Mouse (Mus musculus) fibroblast of lung, adult 2 months (primary cell): Measurements from ENCODE around the gene Prune2.
A peak's percentile ranks its signal among the peaks of the same experiment; 100 is the strongest.

ENCODE experiments used
- DNase-seq: peaks from one replicate; pipeline ENCODE4 v3.0.0-alpha.2; 2011; ENCODE audit warnings: low read depth

The Prune2 gene

DNA sequence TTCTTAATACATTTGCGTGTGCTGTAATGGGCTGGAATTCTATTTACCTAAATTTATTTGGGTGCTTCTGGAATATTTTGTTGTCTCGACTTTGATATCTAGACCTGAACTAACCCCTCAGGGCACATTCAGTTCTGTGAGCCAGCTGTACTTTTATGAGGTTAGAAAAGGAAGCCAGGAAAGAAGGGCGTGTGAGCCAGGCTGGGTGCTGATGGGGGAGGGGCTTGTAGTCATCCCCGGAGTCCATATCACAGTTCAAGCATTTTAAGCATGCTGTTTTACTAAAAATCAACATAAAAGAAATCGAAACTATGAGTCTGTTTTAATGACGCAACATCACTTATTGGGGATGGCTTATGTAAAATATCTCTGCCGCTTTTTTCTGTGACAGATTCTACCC lies 42.0 kb downstream of the Prune2 start:
- DNase-seq: no peak

DNA sequence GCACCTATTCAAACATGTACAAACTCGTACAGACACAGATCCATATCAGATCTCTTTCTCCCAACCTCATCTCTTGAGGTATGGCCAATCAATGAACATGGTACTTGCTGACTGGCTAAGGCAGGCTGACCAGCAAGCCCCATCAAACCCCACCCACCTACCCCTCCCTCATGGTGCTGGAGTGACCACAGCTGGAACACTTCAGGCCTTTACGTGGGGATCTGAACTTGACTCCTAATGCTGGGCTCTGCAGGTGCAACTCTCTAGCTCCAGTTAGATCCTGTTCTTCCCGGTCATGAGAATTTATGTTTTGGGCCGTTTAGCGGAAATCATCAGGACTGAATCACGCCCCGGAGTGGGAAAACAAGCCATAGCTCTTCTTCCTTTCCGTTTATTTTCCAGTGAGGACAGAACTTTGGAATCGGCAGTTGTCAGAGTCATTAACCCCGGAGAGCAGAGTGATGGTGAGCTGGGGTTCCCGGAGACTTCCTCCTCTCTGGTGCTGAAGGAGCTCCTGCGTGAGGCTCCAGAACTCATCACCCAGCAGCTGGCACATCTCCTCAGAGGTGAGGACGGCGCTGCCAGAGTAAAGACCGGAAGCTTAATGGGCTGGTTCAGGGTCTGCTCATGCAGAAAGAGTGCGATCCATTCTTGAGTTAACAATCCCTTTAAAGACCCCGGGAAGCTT lies 50.4 kb downstream of the Prune2 start:
- no peak for DNase-seq

DNA sequence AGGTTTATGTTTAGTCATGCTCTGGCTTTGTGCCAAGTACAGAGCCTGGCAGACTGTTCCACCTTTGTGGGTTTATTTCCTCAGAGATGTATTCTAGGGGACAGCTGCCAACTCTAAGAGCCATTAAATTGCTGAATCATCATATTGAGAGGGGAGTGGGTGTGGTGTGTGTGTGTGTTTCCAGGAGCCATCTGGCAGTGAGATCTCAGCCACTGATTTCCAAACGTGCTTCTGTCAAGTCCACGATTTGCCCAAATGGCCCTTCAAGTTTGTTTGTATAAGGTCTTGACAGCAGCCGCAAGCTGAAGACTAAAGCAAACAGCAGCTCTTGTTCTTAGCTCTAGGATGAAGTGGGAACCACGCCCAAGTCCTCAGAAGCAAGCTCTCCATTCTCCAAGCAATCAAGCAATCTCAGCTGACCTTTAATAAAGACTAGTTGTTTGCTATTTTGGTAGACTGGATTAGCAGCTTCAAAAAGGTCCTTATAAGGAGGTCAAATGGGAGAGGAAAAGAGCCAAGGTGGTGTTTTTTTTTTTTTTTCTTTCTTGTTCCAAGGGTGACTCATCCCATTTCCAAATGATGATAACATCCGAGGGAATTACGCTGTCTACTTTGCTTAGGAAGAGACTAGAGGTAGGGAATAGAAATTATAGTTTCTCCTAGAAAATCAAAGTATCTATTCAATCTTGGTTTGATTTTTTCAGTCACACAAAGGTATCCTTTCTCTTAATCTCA lies 55.5 kb downstream of the Prune2 start:
- DNase-seq: peak; percentile 64

DNA sequence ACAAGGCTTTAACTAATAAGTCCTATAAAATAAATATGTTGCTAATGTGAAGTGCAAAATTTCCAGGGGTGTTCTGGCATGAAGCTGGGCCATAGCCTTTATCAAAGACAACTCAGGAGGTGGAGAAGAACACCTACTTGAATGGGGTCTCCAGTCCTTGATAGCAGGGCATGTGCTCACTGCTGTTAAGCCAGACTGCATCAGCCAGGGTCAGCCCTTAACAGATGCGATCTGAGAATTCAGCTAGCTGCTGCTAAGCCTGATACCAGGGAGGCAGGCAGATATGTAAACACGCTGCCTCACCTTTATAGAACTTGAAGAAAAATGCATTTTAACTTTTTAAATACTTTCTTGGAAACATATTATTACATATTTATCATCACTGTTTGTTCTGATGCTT lies 57.2 kb downstream of the Prune2 start:
- DNase-seq: no peak

DNA sequence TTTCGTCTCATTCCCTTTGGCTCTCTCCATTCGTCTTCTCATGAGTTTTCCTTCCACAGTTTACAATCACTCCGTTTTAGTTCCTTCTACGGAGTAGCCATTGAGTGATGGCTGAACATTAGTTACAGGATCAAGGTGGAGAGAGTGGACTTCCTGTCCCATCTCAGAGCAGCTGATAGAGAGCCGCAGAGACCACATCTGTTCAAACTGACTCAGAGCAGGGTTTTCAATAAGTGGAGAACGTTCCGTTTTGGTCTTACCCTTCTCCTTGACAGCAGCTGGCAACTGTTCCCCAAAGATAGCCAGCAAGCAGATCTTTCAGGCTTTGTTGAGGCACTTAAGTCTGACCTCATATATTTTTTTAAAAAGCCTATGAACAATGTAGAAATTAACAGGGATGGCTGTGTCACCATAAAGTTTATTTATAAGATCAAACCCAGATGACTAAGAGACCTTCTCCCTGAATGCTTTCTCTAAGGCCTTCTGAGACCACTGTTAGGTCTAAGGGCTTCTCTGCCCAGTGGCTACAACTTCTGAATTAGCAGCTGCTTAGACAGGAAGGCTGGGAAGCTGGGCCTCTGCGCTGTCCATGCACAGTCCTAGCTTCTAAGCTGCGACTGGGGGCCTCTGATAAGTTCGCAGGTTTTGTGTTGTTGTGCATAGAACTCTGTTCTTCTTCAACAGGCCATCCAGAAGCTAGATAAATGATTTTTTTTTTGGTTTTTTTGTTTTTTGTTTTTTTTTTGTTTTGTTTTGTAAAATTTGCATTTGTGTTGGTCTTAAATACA lies 58.6 kb downstream of the Prune2 start:
- no peak for DNase-seq

DNA sequence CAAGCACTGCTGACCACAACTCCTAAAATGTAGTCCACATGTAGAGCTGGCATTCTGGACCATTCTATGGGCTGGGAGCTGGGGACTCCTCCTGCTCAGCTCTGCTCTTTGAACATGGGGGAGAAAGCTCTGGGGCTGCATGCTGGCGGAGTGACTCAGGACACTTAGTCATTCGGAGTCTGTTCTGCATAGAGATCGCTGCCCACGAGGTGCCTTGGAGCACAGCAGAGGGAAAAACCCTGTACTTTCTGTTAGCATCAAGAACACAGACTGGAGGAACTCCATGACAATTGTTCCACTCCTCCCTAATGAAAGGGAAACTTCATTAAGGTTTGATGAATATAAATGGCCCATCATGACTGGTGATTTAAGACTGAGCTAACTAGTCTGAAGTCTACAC lies 68.8 kb downstream of the Prune2 start:
- DNase-seq: peak; percentile 44

DNA sequence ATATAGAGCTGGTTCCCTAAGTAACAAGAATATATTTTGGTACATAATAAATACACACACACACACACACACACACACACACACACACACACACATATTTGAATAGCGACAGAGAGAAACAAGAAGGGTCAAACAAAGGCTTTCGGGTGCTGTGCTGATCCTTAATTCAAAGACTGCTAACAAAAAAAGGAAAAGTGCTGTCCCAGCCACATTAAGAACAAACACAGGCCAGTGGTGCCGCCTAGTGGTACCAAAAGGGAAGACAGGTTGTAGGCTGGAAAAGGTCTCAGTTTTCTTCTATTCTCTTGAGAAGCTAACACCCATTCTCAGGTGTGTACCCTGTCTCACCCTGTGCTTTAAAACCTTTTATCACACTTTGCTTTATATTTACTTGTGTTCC lies 74.4 kb downstream of the Prune2 start:
- no peak for DNase-seq

DNA sequence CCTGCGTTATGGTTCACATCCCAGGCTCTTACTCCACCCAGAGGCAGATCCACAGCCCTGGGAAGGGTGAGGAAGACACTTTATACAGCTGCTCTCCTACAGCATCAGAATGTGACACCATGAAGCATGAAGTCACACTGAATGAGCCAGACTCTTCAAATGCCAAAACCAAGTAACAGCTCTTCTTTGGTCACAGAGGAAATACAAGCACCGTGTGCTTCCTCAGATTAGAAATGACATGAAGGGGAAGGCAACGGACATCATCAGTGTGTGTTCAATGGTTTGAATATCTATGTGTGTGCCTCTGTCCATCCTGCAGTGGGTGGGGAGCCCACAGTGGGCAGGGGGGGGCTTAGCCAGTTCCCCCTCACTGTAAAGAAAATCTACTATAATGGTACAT lies 76.4 kb downstream of the Prune2 start:
- no peak for DNase-seq

DNA sequence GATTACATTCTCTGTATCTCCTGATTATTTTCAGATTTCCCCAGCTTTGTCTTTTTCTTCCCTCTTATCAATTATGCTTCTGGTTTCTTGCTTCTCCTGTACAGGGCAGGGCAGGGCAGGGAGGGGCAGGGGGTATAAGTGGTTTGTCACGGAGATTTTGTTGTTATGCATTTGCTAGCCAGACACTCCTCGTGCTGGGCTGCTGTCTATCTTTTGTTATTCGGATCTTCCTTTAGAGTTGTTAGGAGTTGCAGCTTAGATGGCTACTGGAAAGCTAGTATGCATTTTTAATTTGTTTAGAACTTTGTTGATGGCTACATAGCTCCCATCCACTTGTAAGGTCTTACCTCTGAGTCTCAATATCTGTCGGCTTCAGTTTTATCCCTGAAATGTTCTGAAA lies 91.0 kb downstream of the Prune2 start:
- no peak for DNase-seq

DNA sequence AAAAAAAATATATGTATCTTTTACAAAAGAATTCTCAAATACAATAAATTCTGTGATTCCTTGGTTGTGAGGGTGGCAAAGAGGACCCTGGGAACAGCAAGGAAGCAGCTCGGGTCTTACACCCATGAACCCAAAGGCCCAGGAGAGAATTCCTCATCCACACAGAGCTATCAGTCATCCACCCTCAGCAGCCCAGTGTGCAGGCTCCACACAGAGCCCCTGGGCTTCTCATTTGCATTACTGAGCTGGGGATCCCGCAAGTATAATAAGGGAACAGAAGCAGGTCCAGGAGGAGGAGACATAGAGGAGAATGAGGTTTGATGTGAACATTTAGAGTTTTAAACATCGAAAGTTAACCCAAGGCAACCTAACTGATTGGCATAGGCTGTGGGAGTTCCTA lies 100.0 kb downstream of the Prune2 start:
- DNase-seq: no peak

DNA sequence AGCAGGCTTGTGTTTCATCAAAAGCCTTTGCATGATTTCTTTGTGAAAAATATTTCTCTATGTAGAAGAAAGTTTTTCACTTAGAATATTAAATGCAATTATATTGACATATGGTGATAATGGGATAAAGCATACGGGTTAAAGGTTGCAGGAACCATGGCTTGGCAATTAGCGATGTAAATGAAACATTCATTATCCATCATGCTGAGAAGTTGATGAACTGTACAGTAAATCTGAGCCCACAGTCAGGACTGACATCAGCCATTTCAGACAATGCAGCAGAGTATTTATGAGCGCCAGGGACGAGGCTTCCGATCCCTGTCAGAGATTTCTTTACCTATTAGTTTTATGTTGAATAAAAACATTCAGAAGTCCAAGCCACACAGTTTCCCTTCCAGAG lies 104.2 kb downstream of the Prune2 start:
- no peak for DNase-seq

DNA sequence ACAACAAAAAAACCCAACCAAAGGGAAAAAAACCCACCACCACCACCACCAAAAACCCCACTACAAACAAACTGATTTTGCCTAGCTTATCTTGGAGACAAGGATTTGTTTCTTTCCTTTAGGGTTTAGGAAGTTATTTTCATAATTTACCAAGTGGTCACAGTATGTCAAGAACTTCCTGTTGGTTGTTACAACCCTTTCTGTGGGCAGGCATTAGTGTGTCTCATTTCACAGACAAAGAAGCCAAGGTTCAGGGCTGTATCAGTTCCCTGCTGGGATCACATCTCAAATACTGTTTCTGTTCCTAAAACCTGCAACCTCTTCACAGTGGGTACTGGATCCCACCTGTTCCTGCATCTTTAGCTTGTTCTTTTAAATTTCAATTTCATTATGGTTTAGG lies 108.5 kb downstream of the Prune2 start:
- DNase-seq: no peak

DNA sequence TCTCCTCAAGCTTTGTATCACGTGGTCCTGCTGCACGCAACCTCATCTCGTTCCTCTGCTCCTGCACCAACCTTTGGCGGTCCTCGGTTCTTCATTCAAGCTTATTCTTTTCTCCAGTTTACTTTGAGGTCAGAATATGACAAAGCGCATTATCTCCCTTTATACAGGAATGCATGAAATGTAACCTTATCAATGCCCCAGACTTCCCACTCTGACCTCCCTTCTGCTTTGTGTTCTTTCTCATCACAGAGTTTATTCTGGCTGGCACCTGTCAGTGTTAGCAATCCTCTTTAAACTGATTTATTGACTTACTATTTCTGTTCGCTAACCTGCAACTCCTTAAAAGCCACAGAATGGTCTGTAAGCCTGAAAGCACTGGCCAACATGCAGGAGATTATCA lies 113.1 kb downstream of the Prune2 start:
- no peak for DNase-seq

DNA sequence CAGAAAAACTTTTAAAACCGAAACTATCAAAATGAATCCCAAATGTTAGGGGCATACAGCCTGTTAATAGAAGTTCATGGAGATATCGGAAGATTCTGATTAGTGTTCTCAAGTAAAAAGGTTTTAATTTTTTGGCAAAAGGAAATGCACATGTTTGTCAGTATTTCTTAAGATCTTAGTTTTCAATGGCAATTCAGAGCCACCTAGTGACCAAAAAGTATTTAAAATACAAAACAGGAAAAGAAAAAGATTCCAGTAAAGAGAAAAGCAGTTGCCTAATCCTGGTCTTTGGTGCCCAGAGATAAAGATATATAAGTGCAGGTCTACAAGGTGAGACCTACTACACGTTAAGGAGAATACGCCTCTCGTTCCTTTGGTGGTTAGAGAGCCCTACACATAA lies 115.3 kb downstream of the Prune2 start:
- DNase-seq: no peak

DNA sequence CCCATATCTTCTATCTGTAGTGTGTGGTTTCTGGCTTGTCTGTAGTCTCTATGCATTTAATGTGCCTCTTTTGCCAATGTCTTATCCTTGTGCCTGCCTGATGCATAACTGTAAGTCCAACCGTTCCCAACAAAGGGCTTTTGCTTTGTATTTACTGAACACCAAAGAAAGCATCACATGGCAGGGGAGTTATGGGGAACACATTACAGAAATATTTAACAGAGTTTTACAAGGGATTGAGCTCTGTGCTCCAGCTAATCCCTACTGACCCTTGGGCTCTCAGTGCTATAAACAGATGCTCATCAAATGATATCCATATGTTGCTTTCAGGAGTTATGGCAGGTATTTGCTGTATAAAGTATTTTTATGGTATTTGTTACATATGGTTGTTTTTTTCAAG lies 116.3 kb downstream of the Prune2 start:
- DNase-seq: no peak

DNA sequence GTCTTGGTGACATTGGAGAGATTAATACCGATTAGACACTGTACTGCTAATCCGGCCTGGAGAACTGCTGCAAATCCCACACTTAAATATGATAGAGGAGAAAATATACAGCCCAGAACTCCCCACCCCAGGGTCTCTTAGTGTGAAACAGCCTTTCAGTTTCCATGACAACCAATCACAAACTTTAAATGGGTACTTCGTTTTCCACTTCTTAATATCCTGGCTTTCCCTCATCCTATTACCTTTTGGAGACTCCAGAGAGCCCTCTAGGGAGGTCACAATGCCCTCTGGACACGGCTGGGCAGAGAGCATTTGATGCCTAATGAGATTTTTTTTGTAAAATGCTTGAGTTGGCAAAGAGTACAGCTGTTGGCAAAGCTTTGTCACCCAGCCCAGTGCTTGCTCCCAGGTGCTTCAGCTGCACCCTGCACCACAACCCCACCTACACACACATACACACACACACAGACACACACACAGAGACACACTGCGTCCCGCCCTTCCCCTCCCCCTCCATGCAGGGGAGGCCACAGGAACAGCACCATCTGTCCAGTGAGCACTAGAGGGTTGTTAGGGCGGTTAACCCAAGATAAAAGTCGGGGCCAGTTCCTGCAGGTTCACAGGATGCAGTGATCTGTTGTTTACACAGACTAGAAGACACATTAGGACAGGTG lies 122.9 kb downstream of the Prune2 start:
- DNase-seq: no peak

DNA sequence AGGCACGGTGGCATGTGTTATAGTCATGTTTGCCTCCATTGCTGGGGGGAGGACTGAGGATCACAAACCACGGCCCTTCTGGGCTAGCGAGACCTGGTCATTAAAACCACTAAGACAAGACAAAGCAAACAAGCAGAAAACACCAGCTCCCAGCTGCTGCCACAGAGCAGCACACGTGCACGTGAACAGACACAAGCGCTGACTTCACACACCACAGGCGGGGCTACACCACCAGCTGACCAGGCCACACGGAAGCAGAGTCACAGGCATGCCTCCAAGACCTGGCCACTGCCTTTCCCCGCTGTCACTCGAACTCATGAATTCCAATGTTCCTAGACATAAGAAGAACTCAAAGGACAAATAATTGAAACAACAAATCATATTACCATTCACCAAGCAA lies 125.5 kb downstream of the Prune2 start:
- DNase-seq: no peak

DNA sequence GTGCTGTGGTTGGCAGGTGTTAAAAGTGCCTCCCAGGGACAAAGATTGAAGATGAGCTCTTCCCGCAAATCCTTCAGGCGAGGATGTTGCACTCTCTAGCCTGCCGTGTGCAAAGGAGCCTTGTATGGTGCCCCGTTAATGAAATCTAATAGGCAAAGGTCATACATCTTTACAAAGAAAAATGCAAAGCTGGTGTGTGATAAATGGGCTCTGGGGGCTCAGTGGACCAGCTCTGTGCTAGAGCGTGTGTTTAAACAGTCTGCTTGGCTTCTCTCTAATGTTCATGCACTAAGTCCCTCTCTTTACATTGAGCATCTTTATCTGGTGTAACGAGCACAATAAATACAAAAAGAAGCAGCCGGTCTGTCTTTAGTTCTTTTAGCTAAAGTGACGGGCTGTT lies 138.1 kb downstream of the Prune2 start:
- no peak for DNase-seq

DNA sequence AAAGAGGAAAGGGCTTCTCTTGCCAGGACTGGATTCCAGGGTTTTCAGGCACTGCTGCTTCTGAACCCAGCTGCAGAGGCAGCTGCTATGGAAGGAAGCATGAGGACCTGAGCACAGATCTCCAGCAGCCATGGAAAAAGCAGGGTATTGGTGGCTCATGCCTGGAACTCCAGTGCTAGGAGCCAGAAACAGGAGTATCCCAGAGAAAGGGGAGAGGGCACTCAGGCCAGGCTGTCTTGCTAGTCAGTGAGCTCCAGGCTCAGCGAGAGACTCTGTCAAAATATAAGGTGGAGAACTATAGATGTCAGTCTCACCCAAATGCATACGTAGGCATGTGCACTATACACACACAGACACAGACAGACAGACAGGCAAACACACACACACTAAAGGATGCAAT lies 140.4 kb downstream of the Prune2 start:
- DNase-seq: no peak

DNA sequence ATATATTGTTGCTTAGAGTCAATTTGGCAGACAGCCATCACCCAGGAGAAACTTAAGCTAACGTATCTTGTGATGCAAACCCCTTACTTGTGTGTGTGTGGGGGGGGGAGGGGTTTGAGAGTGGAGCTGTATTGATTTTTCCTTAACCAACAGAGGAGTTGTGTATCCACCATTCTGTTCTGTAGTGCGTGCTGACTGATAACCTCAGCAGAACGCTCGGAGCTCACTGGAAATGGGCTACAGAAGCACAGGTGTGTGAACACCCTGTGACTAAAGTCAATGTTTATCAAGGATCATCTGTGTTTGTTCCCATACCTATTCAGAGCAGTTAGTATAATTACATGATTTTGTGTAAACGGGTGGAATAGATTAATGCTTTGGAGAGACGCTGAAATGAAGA lies 141.3 kb downstream of the Prune2 start:
- DNase-seq: no peak

DNA sequence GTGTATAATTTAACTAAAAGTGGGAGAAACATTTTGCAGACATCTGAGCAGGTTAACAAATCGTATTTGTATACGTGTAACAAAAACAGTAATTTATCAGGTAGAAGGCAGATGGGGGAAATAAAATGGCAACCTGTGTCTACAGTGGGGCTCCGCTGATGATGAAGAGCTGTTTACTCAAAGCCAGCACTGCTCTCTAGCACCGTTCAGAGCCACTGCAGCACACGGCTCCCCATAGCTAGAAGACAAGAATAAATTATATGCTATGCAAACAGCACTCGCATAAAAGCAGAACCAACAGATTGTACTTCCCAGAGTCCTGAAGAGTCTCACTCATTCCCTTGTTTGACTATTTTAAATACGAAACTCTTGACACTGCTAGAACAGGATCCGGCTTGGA lies 152.9 kb downstream of the Prune2 start:
- no peak for DNase-seq

DNA sequence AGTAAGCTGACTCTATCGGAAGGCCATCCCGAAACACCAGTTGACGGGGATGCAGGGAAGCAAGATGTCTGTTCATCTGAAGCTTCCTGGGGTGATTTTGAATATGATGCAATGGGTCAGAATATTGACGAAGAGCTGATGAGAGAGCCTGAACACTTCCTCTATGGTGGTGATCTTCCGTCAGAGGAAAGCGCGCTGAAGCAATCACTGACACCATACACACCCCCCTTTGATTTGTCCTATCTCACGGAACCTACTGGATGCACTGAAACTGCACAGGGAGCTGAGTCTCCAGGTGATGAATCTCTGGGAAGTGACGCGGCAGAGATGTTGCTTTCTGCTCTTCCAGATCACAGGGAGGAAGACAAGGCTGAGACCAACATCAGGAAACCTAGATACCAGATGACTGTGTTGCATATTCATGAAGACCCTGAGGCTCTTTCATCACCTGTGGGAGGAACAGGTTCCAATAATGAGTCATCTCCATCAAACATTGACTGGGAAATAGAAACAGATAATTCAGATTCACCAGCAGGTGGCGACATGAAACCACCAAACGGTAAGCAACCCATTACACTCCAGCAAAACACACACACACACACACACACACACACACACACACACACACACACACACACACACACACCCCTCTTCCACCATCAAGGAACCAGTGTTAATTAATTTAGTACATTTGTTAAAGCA lies 168.3 kb downstream of the Prune2 start:
- peak; percentile 16 for DNase-seq
